Mouse (Mus musculus): ENCODE data around the gene Nav2. TPM values are rescaled to one million over a fixed set of nuclear protein-coding genes. Genes with fewer than 3 reads are reported as not detected.
A peak's percentile ranks its signal among the peaks of the same experiment; 100 is the strongest.

Gene Nav2
- polyA plus RNA-seq, 1 experiment from 2014 or later = 22.2 TPM

GRCm38 (mm10) chr7:49209526-49209925, 301.0 kb downstream of the Nav2 start:
- 0 out of 2 replicates have a peak, but pooled peaks have one; percentile 57 for ATAC-seq
- Histone ChIP-seq H3K27ac (peak overlapping the region; percentile 32), H3K27me3 (no peaks in the 10 kb centered on the region), H3K4me1 (replicated peaks) (peaks cover 14% of the 10 kb centered on the region), H3K9ac (replicated peaks) (no peak overlapping the region), H3K9me3 (no peaks in the 10 kb centered on the region), H3K4me3 (replicated peaks) (no peak overlapping the region), H3K36me3 (no peaks in the 10 kb centered on the region), H3K4me2 (replicated peaks) (no peak overlapping the region)
- 31% methylated on average over 7 of the region's 7 CpGs for WGBS

- Histone ChIP-seq H3K27ac (no peak overlapping the region), H3K9me3 (no peaks in the 10 kb centered on the region), H3K4me2 (replicated peaks) (no peak overlapping the region), H3K27me3 (no peaks in the 10 kb centered on the region), H3K4me1 (replicated peaks) (peaks cover 17% of the 10 kb centered on the region), H3K36me3 (no peaks in the 10 kb centered on the region), H3K4me3 (replicated peaks) (no peak overlapping the region), H3K9ac (replicated peaks) (no peak overlapping the region)
- WGBS = 92% methylated on average over 8 of the region's 8 CpGs
- ATAC-seq = no peak
Observed at GRCm38 (mm10) chr7:49210721-49211120, 302.2 kb downstream of the Nav2 start.

- peaks cover 17% of the 10 kb centered on the region for H3K4me1 ChIP-seq (replicated peaks)
- no peaks in the 10 kb centered on the region for H3K9me3 ChIP-seq
- H3K27ac ChIP-seq = no peak overlapping the region
- no peak for ATAC-seq
- no peaks in the 10 kb centered on the region for H3K36me3 ChIP-seq
- WGBS = 77% methylated on average over 4 of the region's 4 CpGs
- no peak overlapping the region for H3K4me2 ChIP-seq (replicated peaks)
- no peak overlapping the region for H3K4me3 ChIP-seq (replicated peaks)
- no peak overlapping the region for H3K9ac ChIP-seq (replicated peaks)
- H3K27me3 ChIP-seq = no peaks in the 10 kb centered on the region
Observed at GRCm38 (mm10) chr7:49213011-49213410, 304.5 kb downstream of the Nav2 start.

GRCm38 (mm10) chr7:49217786-49218185, 309.3 kb downstream of the Nav2 start:
- no peak overlapping the region for H3K4me3 ChIP-seq (replicated peaks)
- ATAC-seq = no peak
- no peaks in the 10 kb centered on the region for H3K9me3 ChIP-seq
- no peak overlapping the region for H3K4me2 ChIP-seq (replicated peaks)
- H3K27me3 ChIP-seq = no peaks in the 10 kb centered on the region
- WGBS = 77% methylated on average over 6 of the region's 6 CpGs
- no peaks in the 10 kb centered on the region; the same call in 1 of the 2 replicates for H3K36me3 ChIP-seq
- no peak overlapping the region for H3K9ac ChIP-seq (replicated peaks)
- H3K27ac ChIP-seq = no peak overlapping the region
- H3K4me1 ChIP-seq (replicated peaks) = peaks cover 7% of the 10 kb centered on the region; the same call in 1 of the 2 replicates

- ATAC-seq = no peak
- 77% methylated on average over 5 of the region's 5 CpGs for WGBS
- no peaks in the 10 kb centered on the region for H3K9me3 ChIP-seq
- no peak overlapping the region for H3K27ac ChIP-seq
- no peaks in the 10 kb centered on the region; the same call in 1 of the 2 replicates for H3K36me3 ChIP-seq
- no peak overlapping the region for H3K4me3 ChIP-seq (replicated peaks)
- no peak overlapping the region for H3K9ac ChIP-seq (replicated peaks)
- H3K4me1 ChIP-seq (replicated peaks) = no peaks in the 10 kb centered on the region
- H3K27me3 ChIP-seq = no peaks in the 10 kb centered on the region
- H3K4me2 ChIP-seq (replicated peaks) = no peak overlapping the region
Observed at GRCm38 (mm10) chr7:49225741-49226140, 317.2 kb downstream of the Nav2 start.

- peaks cover 4% of the 10 kb centered on the region; the same call in 1 of the 2 replicates for H3K4me1 ChIP-seq (replicated peaks)
- H3K9me3 ChIP-seq = no peaks in the 10 kb centered on the region
- 98% methylated on average over 2 of the region's 2 CpGs for WGBS
- H3K27ac ChIP-seq = no peak overlapping the region
- H3K9ac ChIP-seq (replicated peaks) = no peak overlapping the region
- H3K4me2 ChIP-seq (replicated peaks) = no peak overlapping the region
- no peak for ATAC-seq
- H3K36me3 ChIP-seq = no peaks in the 10 kb centered on the region
- no peaks in the 10 kb centered on the region for H3K27me3 ChIP-seq
- no peak overlapping the region for H3K4me3 ChIP-seq (replicated peaks)
Observed at GRCm38 (mm10) chr7:49232969-49233368, 324.5 kb downstream of the Nav2 start.

GRCm38 (mm10) chr7:49234288-49234687, 325.8 kb downstream of the Nav2 start:
- no peaks in the 10 kb centered on the region for H3K27me3 ChIP-seq
- no peak for ATAC-seq
- no peaks in the 10 kb centered on the region for H3K36me3 ChIP-seq
- peaks cover 4% of the 10 kb centered on the region; the same call in 1 of the 2 replicates for H3K4me1 ChIP-seq (replicated peaks)
- no peak overlapping the region for H3K27ac ChIP-seq
- WGBS = 86% methylated on average over 8 of the region's 8 CpGs
- H3K4me2 ChIP-seq (replicated peaks) = no peak overlapping the region
- no peaks in the 10 kb centered on the region for H3K9me3 ChIP-seq
- H3K4me3 ChIP-seq (replicated peaks) = no peak overlapping the region
- no peak overlapping the region for H3K9ac ChIP-seq (replicated peaks)

- H3K4me3 ChIP-seq (replicated peaks) = no peak overlapping the region
- H3K4me2 ChIP-seq (replicated peaks) = no peak overlapping the region
- no peaks in the 10 kb centered on the region for H3K9me3 ChIP-seq
- no peak overlapping the region for H3K27ac ChIP-seq
- no peaks in the 10 kb centered on the region for H3K27me3 ChIP-seq
- H3K9ac ChIP-seq (replicated peaks) = no peak overlapping the region
- WGBS = 87% methylated on average over 9 of the region's 9 CpGs
- H3K4me1 ChIP-seq (replicated peaks) = peaks cover 4% of the 10 kb centered on the region; the same call in 1 of the 2 replicates
- no peak for ATAC-seq
- H3K36me3 ChIP-seq = no peaks in the 10 kb centered on the region
Observed at GRCm38 (mm10) chr7:49235271-49235681, 326.8 kb downstream of the Nav2 start.

GRCm38 (mm10) chr7:49235821-49236220, 327.3 kb downstream of the Nav2 start:
- H3K9me3 ChIP-seq = no peaks in the 10 kb centered on the region
- H3K36me3 ChIP-seq = no peaks in the 10 kb centered on the region
- ATAC-seq = no peak
- no peak overlapping the region for H3K27ac ChIP-seq
- no peaks in the 10 kb centered on the region for H3K27me3 ChIP-seq
- H3K9ac ChIP-seq (replicated peaks) = no peak overlapping the region
- 86% methylated on average over 3 of the region's 3 CpGs for WGBS
- no peak overlapping the region for H3K4me2 ChIP-seq (replicated peaks)
- H3K4me1 ChIP-seq (replicated peaks) = peaks cover 5% of the 10 kb centered on the region; the same call in 1 of the 2 replicates
- H3K4me3 ChIP-seq (replicated peaks) = no peak overlapping the region

- Histone ChIP-seq H3K27ac (no peak overlapping the region), H3K4me3 (replicated peaks) (no peak overlapping the region), H3K9me3 (no peaks in the 10 kb centered on the region), H3K36me3 (no peaks in the 10 kb centered on the region), H3K4me1 (replicated peaks) (peaks cover 13% of the 10 kb centered on the region), H3K4me2 (replicated peaks) (no peak overlapping the region), H3K27me3 (peaks cover 3% of the 10 kb centered on the region), H3K9ac (replicated peaks) (no peak overlapping the region)
- no peak for ATAC-seq
- 85% methylated on average over 7 of the region's 7 CpGs for WGBS
Observed at GRCm38 (mm10) chr7:49240461-49240860, 331.9 kb downstream of the Nav2 start.

GRCm38 (mm10) chr7:49241229-49241751, 332.8 kb downstream of the Nav2 start:
- peaks cover 16% of the 10 kb centered on the region for H3K4me1 ChIP-seq (replicated peaks)
- 66% methylated on average over 3 of the region's 3 CpGs for WGBS
- H3K4me2 ChIP-seq (replicated peaks) = no peak overlapping the region
- no peak overlapping the region for H3K9ac ChIP-seq (replicated peaks)
- no peaks in the 10 kb centered on the region for H3K36me3 ChIP-seq
- H3K4me3 ChIP-seq (replicated peaks) = no peak overlapping the region
- no peaks in the 10 kb centered on the region for H3K9me3 ChIP-seq
- H3K27me3 ChIP-seq = peaks cover 3% of the 10 kb centered on the region
- H3K27ac ChIP-seq = no peak overlapping the region
- ATAC-seq = no peak

GRCm38 (mm10) chr7:49242261-49242660, 333.7 kb downstream of the Nav2 start:
- no peak overlapping the region for H3K4me3 ChIP-seq (replicated peaks)
- no peak overlapping the region for H3K27ac ChIP-seq
- ATAC-seq = no peak
- H3K27me3 ChIP-seq = peaks cover 9% of the 10 kb centered on the region
- no peak overlapping the region for H3K4me2 ChIP-seq (replicated peaks)
- H3K9ac ChIP-seq (replicated peaks) = no peak overlapping the region
- H3K4me1 ChIP-seq (replicated peaks) = peaks cover 22% of the 10 kb centered on the region
- H3K9me3 ChIP-seq = no peaks in the 10 kb centered on the region
- H3K36me3 ChIP-seq = no peaks in the 10 kb centered on the region
- 60% methylated on average over 5 of the region's 5 CpGs for WGBS

GRCm38 (mm10) chr7:49243079-49243478, 334.6 kb downstream of the Nav2 start:
- H3K4me1 ChIP-seq (replicated peaks) = peaks cover 30% of the 10 kb centered on the region
- H3K27ac ChIP-seq = no peak overlapping the region
- no peaks in the 10 kb centered on the region for H3K36me3 ChIP-seq
- H3K9me3 ChIP-seq = no peaks in the 10 kb centered on the region
- H3K9ac ChIP-seq (replicated peaks) = no peak overlapping the region
- H3K4me3 ChIP-seq (replicated peaks) = no peak overlapping the region
- WGBS = 88% methylated on average over 4 of the region's 4 CpGs
- H3K27me3 ChIP-seq = peaks cover 17% of the 10 kb centered on the region
- no peak for ATAC-seq
- H3K4me2 ChIP-seq (replicated peaks) = no peak overlapping the region

Data from midbrain, embryonic 13.5 days (tissue).